Mouse (Mus musculus): ENCODE measurements around the gene Zfp985. TPM values are rescaled to one million over a fixed set of nuclear protein-coding genes. Genes with fewer than 3 reads are reported as not detected.
"Not testable (repeated sequence)": the region's sequence is repeated elsewhere in the genome, so short reads cannot be mapped to it uniquely, and the experiment has no call there.

The Zfp985 gene
- total RNA-seq, 2 experiments from 2014 or later, result not detected

- no peak for TF ChIP-seq CTCF (IDR thresholded peaks at IDR 0.05)
- intact Hi-C loops (cut with DNase I), result no loop called here
- Histone ChIP-seq H3K27ac (no peak overlapping the region), H3K4me3 (no peak overlapping the region)
- no peak for DNase-seq (ENCODE audit: extremely low spot score in 1 of 2, low spot score in 2 of 2)
These were observed 12.5 kb downstream of the Zfp985 start for GRCm38 (mm10) chr4:147565426-147566220.

- DNase-seq (ENCODE audit: extremely low spot score in 1 of 2, low spot score in 2 of 2); intact Hi-C loops (cut with DNase I); H3K4me3 ChIP-seq; H3K27ac ChIP-seq: not testable (repeated sequence)
These were observed 18.1 kb downstream of the Zfp985 start for GRCm38 (mm10) chr4:147571156-147571555.

- intact Hi-C loops (cut with DNase I); DNase-seq (ENCODE audit: extremely low spot score in 1 of 2, low spot score in 2 of 2); H3K27ac ChIP-seq; H3K4me3 ChIP-seq: not testable (repeated sequence)
These were observed 26.3 kb downstream of the Zfp985 start for GRCm38 (mm10) chr4:147579371-147579770.

GRCm38 (mm10) chr4:147586511-147587473, 33.7 kb downstream of the Zfp985 start:
- no peak overlapping the region for H3K27ac ChIP-seq
- DNase-seq (ENCODE audit: extremely low spot score in 1 of 2, low spot score in 2 of 2), result no peak
- no peak overlapping the region for H3K4me3 ChIP-seq
- no peak for TF ChIP-seq CTCF (IDR thresholded peaks at IDR 0.05)
- intact Hi-C loops (cut with DNase I), result loop anchor here (5.0 kb wide), 1 partner anchor 64 kb away; no protein-coding TSS in a partner anchor

- H3K27ac ChIP-seq; DNase-seq (ENCODE audit: extremely low spot score in 1 of 2, low spot score in 2 of 2); H3K4me3 ChIP-seq; intact Hi-C loops (cut with DNase I): not testable (repeated sequence)
These were observed 41.6 kb downstream of the Zfp985 start for GRCm38 (mm10) chr4:147594630-147595029.

- intact Hi-C loops (cut with DNase I), result no loop called here
- DNase-seq (ENCODE audit: extremely low spot score in 1 of 2, low spot score in 2 of 2), result no peak
- TF ChIP-seq CTCF (IDR thresholded peaks at IDR 0.05), result no peak
- no peak overlapping the region for H3K4me3 ChIP-seq
- H3K27ac ChIP-seq, result no peak overlapping the region
These were observed 44.6 kb downstream of the Zfp985 start for GRCm38 (mm10) chr4:147597685-147598084.

GRCm38 (mm10) chr4:147598831-147599230, 45.8 kb downstream of the Zfp985 start:
- TF ChIP-seq CTCF (IDR thresholded peaks at IDR 0.05), result no peak
- no peak overlapping the region for H3K4me3 ChIP-seq
- H3K27ac ChIP-seq, result no peak overlapping the region
- no peak for DNase-seq (ENCODE audit: extremely low spot score in 1 of 2, low spot score in 2 of 2)
- intact Hi-C loops (cut with DNase I), result no loop called here

- intact Hi-C loops (cut with DNase I), result no loop called here
- no peak for TF ChIP-seq CTCF (IDR thresholded peaks at IDR 0.05)
- no peak overlapping the region for H3K27ac ChIP-seq
- no peak for DNase-seq (ENCODE audit: extremely low spot score in 1 of 2, low spot score in 2 of 2)
- no peak overlapping the region for H3K4me3 ChIP-seq
These were observed 48.8 kb downstream of the Zfp985 start for GRCm38 (mm10) chr4:147601881-147602280.

- intact Hi-C loops (cut with DNase I), result no loop called here
- H3K4me3 ChIP-seq, result no peak overlapping the region
- no peak for DNase-seq (ENCODE audit: extremely low spot score in 1 of 2, low spot score in 2 of 2)
- no peak overlapping the region for H3K27ac ChIP-seq
- no peak for TF ChIP-seq CTCF (IDR thresholded peaks at IDR 0.05)
These were observed 50.7 kb downstream of the Zfp985 start for GRCm38 (mm10) chr4:147603806-147604205.

GRCm38 (mm10) chr4:147605521-147605920, 52.4 kb downstream of the Zfp985 start:
- intact Hi-C loops (cut with DNase I), result no loop called here
- DNase-seq (ENCODE audit: extremely low spot score in 1 of 2, low spot score in 2 of 2), result no peak
- Histone ChIP-seq H3K4me3 (no peak overlapping the region), H3K27ac (no peak overlapping the region)
- TF ChIP-seq CTCF (IDR thresholded peaks at IDR 0.05), result no peak

- intact Hi-C loops (cut with DNase I); DNase-seq (ENCODE audit: extremely low spot score in 1 of 2, low spot score in 2 of 2); H3K4me3 ChIP-seq; H3K27ac ChIP-seq: not testable (repeated sequence)
These were observed 53.4 kb downstream of the Zfp985 start for GRCm38 (mm10) chr4:147606511-147606910.

GRCm38 (mm10) chr4:147633818-147634262, 80.8 kb downstream of the Zfp985 start:
- DNase-seq (ENCODE audit: extremely low spot score in 1 of 2, low spot score in 2 of 2); H3K4me3 ChIP-seq; intact Hi-C loops (cut with DNase I); H3K27ac ChIP-seq: not testable (repeated sequence)

Other genes starting within 250 kb of the Zfp985 start
- under 1 TPM; 0.16 to 0.33 TPM for gene Zfp988, start 247.6 kb upstream of the Zfp985 start, total RNA-seq (2021)
- gene Zfp978, start 192.0 kb upstream of the Zfp985 start, total RNA-seq (2021), result not detected
- gene Zfp982, start 60.9 kb upstream of the Zfp985 start, total RNA-seq (2021), result 1 to 10 TPM; 3.9 to 5.1 TPM
- under 1 TPM; 0.40 to 0.41 TPM for gene Gm16503, start 13.1 kb upstream of the Zfp985 start, total RNA-seq (2021)
- gene Zfp979, start 89.2 kb downstream of the Zfp985 start, total RNA-seq (2021), result under 1 TPM; 0.27 to 0.30 TPM
- not detected for gene Zfp534, start 149.3 kb downstream of the Zfp985 start, total RNA-seq (2021)